Mouse (Mus musculus) neural tube, embryonic 10.5 days (tissue): ENCODE measurements around the gene Tlr7.
"Not testable (repeated sequence)": the region's sequence is repeated elsewhere in the genome, so short reads cannot be mapped to it uniquely, and the experiment has no call there.

ENCODE experiments used
- DNase-seq: peaks from one replicate; pipeline ENCODE4 v3.0.0-alpha.2; 2017; ENCODE audit warnings: low spot score; ENCODE audit errors: extremely low spot score

The Tlr7 gene

DNA sequence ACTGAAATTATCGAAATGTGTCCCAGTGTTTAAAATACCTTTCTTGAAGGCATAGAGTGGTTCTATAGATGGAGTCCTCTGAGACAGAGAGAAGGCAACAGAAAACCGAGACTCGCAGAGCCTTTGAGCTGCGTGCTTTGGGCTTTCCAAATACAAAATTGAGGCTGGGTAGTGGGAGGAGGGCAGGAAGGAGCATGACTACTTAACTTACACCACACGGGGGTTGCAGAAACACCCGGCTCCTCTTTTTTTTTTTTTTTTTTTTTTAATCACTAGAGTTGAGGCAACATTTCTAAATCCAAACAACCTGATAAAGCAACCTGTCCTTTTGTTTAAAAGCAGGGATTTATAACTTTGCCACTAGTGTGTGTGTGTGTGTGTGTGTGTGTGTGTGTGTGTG lies at the start of gene Tlr7:
Gene Tlr7, minus strand, starts transcription at position 160 of the 400 bp plus-strand sequence.
- no peak for DNase-seq

GRCm38 (mm10) chrX:167380073-167380472 lies 49.7 kb upstream of the Tlr7 start:
- no peak for DNase-seq

GRCm38 (mm10) chrX:167361231-167361630 lies 30.9 kb upstream of the Tlr7 start:
- DNase-seq: not testable (repeated sequence)

- DNase-seq: no peak
Measured at GRCm38 (mm10) chrX:167359704-167360103, 29.3 kb upstream of the Tlr7 start.

- no peak for DNase-seq
Measured at GRCm38 (mm10) chrX:167357415-167357814, 27.1 kb upstream of the Tlr7 start.

DNA sequence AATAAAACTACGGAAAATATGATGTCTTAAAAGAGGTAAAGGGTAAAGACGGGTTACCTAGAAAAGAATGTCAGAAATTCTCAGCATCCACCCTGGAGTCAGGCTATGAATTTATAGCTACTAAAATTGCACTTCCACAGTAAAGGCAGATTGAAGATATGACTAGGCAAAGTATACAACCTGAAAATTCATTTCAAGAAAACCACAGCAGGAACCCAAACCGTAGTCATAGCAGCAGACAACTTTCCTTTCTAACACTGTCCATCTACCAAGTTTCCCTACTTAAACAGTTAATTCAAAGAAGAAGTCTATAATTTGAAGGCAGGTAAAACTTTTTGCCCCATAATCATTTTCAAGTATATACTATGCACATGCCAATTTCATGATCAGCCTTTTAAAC lies 25.6 kb upstream of the Tlr7 start:
- DNase-seq: no peak

- no peak for DNase-seq
Measured at GRCm38 (mm10) chrX:167353617-167354016, 23.3 kb upstream of the Tlr7 start.

DNA sequence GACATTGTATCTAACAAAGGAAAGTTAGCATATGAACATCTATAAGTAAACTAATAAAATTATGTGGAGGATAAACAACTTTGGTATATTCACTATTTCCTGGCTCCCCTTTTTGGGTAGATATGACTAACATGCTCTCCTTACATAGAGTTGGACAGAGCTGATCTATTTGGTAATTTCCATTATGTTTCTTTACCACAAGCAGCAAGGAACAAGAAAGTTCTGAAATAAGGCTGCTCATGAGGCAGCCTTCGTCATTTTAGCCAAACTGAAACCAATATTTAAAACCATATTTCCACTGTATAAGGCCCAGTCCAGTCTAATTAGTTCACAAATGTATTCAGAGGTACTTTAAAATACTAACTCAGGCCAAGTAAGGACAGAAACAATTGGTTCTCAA lies 16.1 kb upstream of the Tlr7 start:
- no peak for DNase-seq

- DNase-seq: no peak
Measured at GRCm38 (mm10) chrX:167344356-167344755, 14.0 kb upstream of the Tlr7 start.

- no peak for DNase-seq
Measured at GRCm38 (mm10) chrX:167341811-167342210, 11.5 kb upstream of the Tlr7 start.

DNA sequence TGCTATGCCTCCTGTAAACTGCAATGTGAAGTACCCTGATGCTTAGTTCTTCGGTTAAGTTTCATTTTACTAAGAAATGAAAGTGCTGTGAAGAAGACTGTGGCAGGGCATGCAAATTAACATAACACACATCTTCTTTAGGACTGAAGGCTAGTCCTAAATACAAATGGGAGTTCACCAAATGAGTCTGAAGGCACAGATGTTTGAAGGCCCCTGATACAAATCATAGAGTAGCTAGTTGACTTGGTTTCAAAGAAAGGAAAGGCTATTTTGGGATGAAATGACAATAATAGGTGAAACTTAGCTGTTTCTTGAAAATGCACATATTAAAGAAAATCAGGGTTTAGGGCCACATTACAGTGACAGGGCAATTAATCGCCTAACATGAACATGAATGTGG lies 9.8 kb upstream of the Tlr7 start:
- DNase-seq: no peak

GRCm38 (mm10) chrX:167337990-167338389 lies 7.6 kb upstream of the Tlr7 start:
- DNase-seq: no peak

DNA sequence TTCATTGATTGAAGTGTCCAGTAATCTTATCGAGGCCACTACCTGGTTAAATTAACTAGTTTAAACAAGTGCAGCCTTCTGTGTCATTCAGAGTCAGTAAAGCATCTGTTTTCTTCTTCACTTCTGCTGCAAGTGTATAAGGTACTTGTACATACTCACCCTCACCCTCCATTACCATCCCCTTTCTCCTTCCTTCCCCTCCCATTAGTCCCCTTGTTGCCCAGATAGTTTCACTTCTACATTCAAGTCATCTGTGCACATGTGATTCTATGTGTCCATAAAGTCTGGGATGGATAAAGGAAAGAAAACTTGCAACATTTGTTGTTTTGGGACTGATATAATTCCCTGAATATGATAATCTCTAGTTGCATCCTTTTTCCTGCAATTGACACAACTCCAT lies 4.2 kb upstream of the Tlr7 start:
- no peak for DNase-seq

GRCm38 (mm10) chrX:167332607-167333006 lies 2.2 kb upstream of the Tlr7 start:
- no peak for DNase-seq

GRCm38 (mm10) chrX:167330993-167331392 lies 635 bp upstream of the Tlr7 start:
- no peak for DNase-seq

DNA sequence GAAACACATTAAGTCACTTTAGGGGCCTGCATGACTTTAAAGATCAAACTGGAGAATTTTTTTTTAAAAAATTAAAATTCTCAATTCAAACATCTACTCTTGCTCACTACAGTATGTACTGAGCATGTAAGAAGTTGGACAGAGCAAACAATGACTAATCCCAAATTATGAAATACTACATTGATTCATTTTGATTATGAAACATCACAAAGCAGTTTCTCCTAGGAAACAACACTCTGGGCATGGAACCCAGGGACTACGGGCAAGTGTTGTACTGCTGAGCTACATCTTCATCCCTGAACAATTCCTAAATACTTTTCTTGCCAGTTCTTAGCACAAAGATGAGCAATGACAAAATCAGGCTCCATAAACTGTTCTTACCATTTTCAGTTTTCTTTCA lies 738 bp downstream of the Tlr7 start:
- DNase-seq: no peak

GRCm38 (mm10) chrX:167329098-167329497 lies 1.3 kb downstream of the Tlr7 start:
- DNase-seq: no peak

DNA sequence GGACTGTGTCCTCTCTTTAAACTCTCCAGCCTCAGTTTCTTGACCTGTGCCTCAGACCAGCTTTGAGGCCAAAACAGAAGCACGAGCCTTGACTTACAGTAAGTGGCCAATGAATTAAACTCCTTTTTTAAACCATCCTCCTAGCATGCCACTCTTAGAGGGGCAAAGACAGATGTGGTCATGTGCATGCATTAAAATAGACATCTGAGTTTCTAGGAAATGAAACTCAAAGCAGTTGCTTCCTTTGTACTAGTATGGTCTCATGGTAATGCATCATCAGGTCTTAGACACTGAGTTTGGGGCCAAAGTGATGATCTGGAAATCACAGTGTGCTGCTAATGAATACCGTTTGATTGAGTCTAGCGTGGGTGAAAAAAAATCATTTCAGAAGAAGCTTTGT lies 1.8 kb downstream of the Tlr7 start:
- no peak for DNase-seq

GRCm38 (mm10) chrX:167323742-167324141 lies 6.6 kb downstream of the Tlr7 start:
- no peak for DNase-seq

GRCm38 (mm10) chrX:167321233-167321806 lies 9.0 kb downstream of the Tlr7 start:
- DNase-seq: no peak

DNA sequence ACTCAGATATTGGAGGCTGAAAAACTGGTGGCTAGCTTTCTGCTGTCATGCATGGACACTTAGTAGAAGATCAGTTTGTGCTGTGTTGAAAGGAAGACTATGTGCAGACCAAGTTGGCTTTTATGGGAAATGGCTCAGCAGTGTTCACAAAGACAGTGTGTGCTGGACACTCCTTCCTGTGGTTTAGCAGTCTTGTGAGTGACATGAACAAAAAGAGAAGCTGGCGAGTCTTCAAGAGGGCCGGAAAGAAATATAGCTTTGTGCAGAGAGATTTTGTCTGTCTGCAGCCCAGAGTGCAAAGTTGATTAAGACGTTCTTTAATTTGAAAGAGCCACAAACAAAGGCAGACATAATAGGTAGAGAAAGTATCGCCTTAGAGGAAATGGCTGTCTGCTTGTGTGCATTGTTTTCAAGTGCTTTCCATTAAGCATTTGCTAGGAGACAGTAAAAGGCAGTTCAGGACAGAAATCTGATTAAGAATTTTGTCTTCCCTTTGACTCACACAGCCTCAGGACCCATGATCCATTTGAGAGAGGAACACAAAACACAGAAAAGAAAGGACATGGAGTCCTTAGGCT lies 11.4 kb downstream of the Tlr7 start:
- no peak for DNase-seq

GRCm38 (mm10) chrX:167315766-167316165 lies 14.6 kb downstream of the Tlr7 start:
- DNase-seq: no peak

DNA sequence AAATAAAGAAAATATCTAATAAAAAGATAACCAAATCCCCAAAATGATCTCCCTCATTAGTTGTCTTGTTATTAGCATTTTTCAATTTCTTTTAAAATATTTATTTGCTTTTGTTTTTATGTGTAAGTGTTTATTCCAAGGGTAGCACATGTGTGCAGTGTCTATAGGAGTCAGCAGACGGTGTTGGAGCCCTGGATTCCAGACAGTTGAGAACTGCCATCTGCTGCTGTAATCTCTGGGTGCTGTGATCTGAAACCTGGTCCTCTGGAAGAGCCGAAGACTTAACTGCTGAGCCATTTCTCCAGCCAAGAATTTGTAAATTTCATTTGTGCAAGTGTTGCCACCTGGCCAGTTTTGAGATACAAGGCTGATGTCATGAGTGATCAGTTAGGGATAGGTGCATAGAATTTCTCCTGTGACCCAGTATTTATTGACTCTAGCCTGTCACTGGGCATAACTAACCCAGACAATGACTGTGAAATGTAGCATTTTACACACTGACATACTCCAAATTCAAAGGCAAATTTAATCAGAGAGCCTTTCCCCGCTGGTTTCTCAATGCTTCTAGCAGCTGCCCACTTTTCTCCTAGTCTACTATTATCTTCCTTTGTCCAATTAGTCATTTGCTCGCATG lies 15.1 kb downstream of the Tlr7 start:
- DNase-seq: no peak
